Mouse (Mus musculus) embryonic facial prominence, embryonic 13.5 days (tissue): ENCODE measurements around the gene Tysnd1. TPM values are rescaled to one million over a fixed set of nuclear protein-coding genes. Genes with fewer than 3 reads are reported as not detected.

Experiments used
- ATAC-seq: fragments of 200-750 bp; cut with Nextera tagmentation; 2 replicates; pipeline ENCODE4 v1.8.0; 2017; ENCODE audit warnings: low read depth; ENCODE audit not compliant: insufficient number of reproducible peaks, insufficient read depth, low FRiP score, low TSS enrichment
- H3K27ac ChIP-seq: fragments of 300-500 bp; sonication (generic); 2 replicates; pipeline ENCODE4 v1.5.1; 2015; ENCODE audit warnings: moderate library complexity, mild to moderate bottlenecking, inconsistent platforms
- H3K27me3 ChIP-seq: fragments of 300-500 bp; sonication (generic); 2 replicates; pipeline ENCODE4 v1.6.1; 2015; ENCODE audit warnings: mild to moderate bottlenecking, inconsistent platforms
- H3K36me3 ChIP-seq: fragments of 300-500 bp; sonication (generic); 2 replicates; pipeline ENCODE4 v1.6.1; 2015; ENCODE audit warnings: mild to moderate bottlenecking, inconsistent platforms
- H3K4me1 ChIP-seq: fragments of 300-500 bp; sonication (generic); 2 replicates; pipeline ENCODE4 v1.6.1; 2015; ENCODE audit warnings: inconsistent platforms
- H3K4me2 ChIP-seq: fragments of 300-500 bp; sonication (generic); 2 replicates; pipeline ENCODE4 v1.6.1; 2015; ENCODE audit warnings: moderate library complexity, mild to moderate bottlenecking, inconsistent platforms
- H3K4me3 ChIP-seq: fragments of 300-500 bp; sonication (generic); 2 replicates; pipeline ENCODE4 v1.5.1; 2015; ENCODE audit warnings: mild to moderate bottlenecking, inconsistent platforms
- H3K9ac ChIP-seq: fragments of 300-500 bp; sonication (generic); 2 replicates; pipeline ENCODE4 v1.6.1; 2015; ENCODE audit warnings: mild to moderate bottlenecking, inconsistent platforms
- H3K9me3 ChIP-seq: fragments of 300-500 bp; sonication (generic); 2 replicates; pipeline ENCODE4 v1.6.1; 2016; ENCODE audit warnings: inconsistent platforms
- WGBS: fragments of 180-500 bp; shearing (Covaris S2); methylation state at CpG from one replicate; pipeline ENCODE4 v1.1.7; 2015; ENCODE audit warnings: mixed read lengths; 5-methylcytosine and 5-hydroxymethylcytosine counted together
- polyA plus RNA-seq: library from polyadenylated mRNA; unstranded; fragments of >200 nt; fragmentation: Nextera tagmentation; extraction: Ambion mirVana; gene quantifications from 2 replicates; pipeline ENCODE4 v1.2.1, GENCODE M21; 2015

Gene Tysnd1
- polyA plus RNA-seq, 1 experiment from 2014 or later = 33.3 TPM

DNA sequence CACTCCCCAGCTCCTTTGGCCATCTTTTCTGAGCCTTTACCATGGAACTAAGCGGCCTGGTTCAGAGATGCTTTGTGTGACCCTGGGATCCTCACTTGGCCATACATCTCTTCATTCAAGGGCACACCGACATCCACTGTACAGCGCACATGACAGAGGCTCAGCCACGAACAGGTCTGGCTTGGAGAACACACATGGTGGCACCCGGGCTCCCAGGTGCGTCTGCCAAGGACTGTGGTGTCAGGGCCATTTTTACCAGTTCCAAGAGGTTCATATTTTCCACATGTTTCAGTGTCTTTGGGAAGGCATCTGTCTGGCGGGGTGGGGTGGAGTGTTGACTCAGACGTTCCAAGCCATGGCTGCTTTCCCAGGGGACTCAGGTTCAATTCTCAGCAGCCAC is 47.0 kb downstream of the Tysnd1 start:
- no peaks in the 10 kb centered on the region for H3K9me3 ChIP-seq
- WGBS = 91% methylated on average over 8 of the region's 8 CpGs
- no peak for ATAC-seq
- no peaks in the 10 kb centered on the region for H3K27me3 ChIP-seq
- H3K27ac ChIP-seq = no peak overlapping the region
- H3K4me2 ChIP-seq = no peak overlapping the region
- peaks cover 100% of the 10 kb centered on the region for H3K36me3 ChIP-seq
- no peak overlapping the region for H3K9ac ChIP-seq
- H3K4me3 ChIP-seq = no peak overlapping the region
- no peaks in the 10 kb centered on the region for H3K4me1 ChIP-seq

DNA sequence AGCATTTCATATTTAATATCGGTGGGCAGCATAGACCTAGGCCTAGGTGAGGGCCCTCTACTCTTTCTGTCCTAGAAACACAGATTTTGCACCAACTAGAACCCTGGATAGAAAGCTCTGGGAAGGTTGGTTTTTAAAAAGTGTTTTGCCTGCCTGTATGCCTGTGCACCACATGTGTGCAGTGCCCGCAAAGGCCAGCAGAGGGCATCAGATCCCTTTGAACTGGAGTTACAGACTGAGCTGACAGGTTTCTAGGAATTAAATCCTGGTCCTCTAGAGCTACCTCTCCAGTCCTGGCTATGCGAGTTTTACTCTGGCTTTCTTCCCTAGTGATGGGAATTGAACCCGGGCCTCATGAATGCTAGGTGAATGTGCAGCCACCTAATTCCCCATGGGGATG is 49.8 kb downstream of the Tysnd1 start:
- H3K27me3 ChIP-seq = no peaks in the 10 kb centered on the region
- H3K4me2 ChIP-seq = no peak overlapping the region
- no peaks in the 10 kb centered on the region for H3K9me3 ChIP-seq
- WGBS = 85% methylated on average over 4 of the region's 4 CpGs
- H3K27ac ChIP-seq = no peak overlapping the region
- H3K4me3 ChIP-seq = no peak overlapping the region
- no peaks in the 10 kb centered on the region for H3K4me1 ChIP-seq
- H3K9ac ChIP-seq = no peak overlapping the region
- ATAC-seq = no peak
- H3K36me3 ChIP-seq = peaks cover 98% of the 10 kb centered on the region

DNA sequence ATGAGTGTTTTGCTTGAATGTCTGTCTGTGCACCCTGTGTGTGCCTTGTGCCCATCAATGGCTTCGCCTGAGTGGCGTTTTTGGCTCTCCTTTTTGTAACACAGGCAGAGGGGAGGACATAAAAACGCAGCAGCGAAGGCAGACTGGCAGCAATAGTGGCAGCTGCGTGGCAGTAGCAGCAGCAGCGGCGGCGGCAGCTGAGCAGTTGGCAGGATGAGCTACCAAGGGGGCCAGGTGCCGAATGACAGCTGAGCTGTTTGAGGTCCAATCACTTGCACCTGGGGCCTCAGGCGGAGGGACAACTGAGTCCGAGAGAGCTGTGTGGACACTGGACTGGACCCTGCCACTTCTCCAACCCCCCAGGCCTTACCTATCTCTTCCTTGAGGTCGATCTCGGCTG is 52.0 kb downstream of the Tysnd1 start:
- Histone ChIP-seq H3K4me2 (no peak overlapping the region), H3K4me3 (no peak overlapping the region), H3K27ac (no peak overlapping the region), H3K4me1 (no peaks in the 10 kb centered on the region), H3K36me3 (peaks cover 98% of the 10 kb centered on the region), H3K9ac (no peak overlapping the region), H3K9me3 (no peaks in the 10 kb centered on the region), H3K27me3 (no peaks in the 10 kb centered on the region)
- no peak for ATAC-seq
- WGBS = 93% methylated on average over 13 of the region's 13 CpGs

GRCm38 (mm10) chr10:61750014-61750413 is 54.7 kb downstream of the Tysnd1 start:
- H3K4me2 ChIP-seq = no peak overlapping the region
- no peak overlapping the region for H3K9ac ChIP-seq
- no peak for ATAC-seq
- no peak overlapping the region for H3K27ac ChIP-seq
- peaks cover 95% of the 10 kb centered on the region for H3K36me3 ChIP-seq
- WGBS = 84% methylated on average over 9 of the region's 9 CpGs
- H3K4me1 ChIP-seq = no peaks in the 10 kb centered on the region
- no peak overlapping the region for H3K4me3 ChIP-seq
- H3K27me3 ChIP-seq = no peaks in the 10 kb centered on the region
- H3K9me3 ChIP-seq = no peaks in the 10 kb centered on the region

DNA sequence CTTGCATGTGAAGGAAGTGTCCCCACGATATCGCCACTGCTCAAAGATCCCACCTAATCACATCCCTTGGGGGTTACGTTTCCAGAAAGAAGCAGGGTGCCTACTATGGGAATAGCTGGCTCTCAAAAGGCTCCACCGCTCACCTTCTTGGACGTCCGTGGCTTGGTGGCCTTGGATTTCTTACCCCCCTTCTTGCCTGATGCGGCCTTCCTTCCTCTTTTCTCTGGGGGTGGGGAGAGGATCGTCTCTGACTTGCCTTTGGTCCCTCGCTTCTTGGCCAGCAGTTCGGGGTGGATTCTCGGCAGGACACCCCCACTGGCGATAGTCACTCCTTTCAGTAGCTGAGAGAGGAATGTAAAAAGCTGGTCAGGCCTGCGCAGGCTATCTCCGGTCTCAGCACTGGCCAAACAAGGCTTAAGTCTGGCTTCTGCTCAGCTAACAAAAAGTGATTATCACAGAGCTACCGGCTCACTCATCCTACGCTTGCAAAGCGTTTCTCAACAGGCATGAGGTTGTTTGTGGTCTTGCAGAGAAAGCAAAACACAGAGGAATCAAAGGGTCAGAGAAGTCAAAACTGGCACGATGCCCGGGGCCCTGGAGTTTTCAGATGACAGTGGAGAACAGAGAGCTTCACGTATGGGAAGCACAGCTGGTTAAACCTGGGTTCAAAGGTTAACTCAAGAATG is 56.4 kb downstream of the Tysnd1 start:
- no peak for ATAC-seq
- WGBS = 81% methylated on average over 20 of the region's 20 CpGs
- no peaks in the 10 kb centered on the region for H3K9me3 ChIP-seq
- H3K36me3 ChIP-seq = peaks cover 93% of the 10 kb centered on the region
- no peak overlapping the region for H3K4me3 ChIP-seq
- no peak overlapping the region for H3K4me2 ChIP-seq
- no peak overlapping the region for H3K27ac ChIP-seq
- no peaks in the 10 kb centered on the region; the same call in 1 of the 2 replicates for H3K4me1 ChIP-seq
- no peaks in the 10 kb centered on the region for H3K27me3 ChIP-seq
- no peak overlapping the region for H3K9ac ChIP-seq

Other genes starting within 250 kb of the Tysnd1 start
- 63.3 and 67.6 TPM in 2 replicates for gene Eif4ebp2, start 242.9 kb upstream of the Tysnd1 start, polyA plus RNA-seq
- gene Lrrc20, start 219.7 kb upstream of the Tysnd1 start, polyA plus RNA-seq = 10.2 and 12.4 TPM in 2 replicates
- gene Npffr1, start 100.0 kb upstream of the Tysnd1 start, polyA plus RNA-seq = 0.12 TPM in 1 of 2 replicates, not detected in the other
- gene Ppa1, start 47.0 kb upstream of the Tysnd1 start, polyA plus RNA-seq = 194 and 195 TPM in 2 replicates
- 272 and 274 TPM in 2 replicates for gene Sar1a, start 15.2 kb upstream of the Tysnd1 start, polyA plus RNA-seq
- 9.4 and 11.0 TPM in 2 replicates for gene Aifm2, start 19.7 kb downstream of the Tysnd1 start, polyA plus RNA-seq
- gene H2afy2, start 88.6 kb downstream of the Tysnd1 start, polyA plus RNA-seq = 281 and 321 TPM in 2 replicates